Mouse (Mus musculus) B cell, adult 2 months (primary cell): ENCODE measurements around the gene Ilf3.

ENCODE experiments used
- DNase-seq, 2 experiments: peaks; one replicate each; pipeline ENCODE4 v3.0.0; 2022

The Ilf3 gene

GRCm38 (mm10) chr9:21405525-21405924 is 37.9 kb downstream of the Ilf3 start:
- no peak for DNase-seq

- no peak for DNase-seq
Observed at GRCm38 (mm10) chr9:21407951-21408350, 40.3 kb downstream of the Ilf3 start.

GRCm38 (mm10) chr9:21408624-21409023 is 41.0 kb downstream of the Ilf3 start:
- no peak for DNase-seq

GRCm38 (mm10) chr9:21409592-21410317 is 42.1 kb downstream of the Ilf3 start:
- peak; percentile 91 for DNase-seq

GRCm38 (mm10) chr9:21411669-21412550 is 44.2 kb downstream of the Ilf3 start, which contains the start of gene Qtrt1:
Gene Qtrt1 (plus strand): TSS chr9:21411837.
- DNase-seq, result peak; percentile 82 to 85

GRCm38 (mm10) chr9:21417866-21418265 is 50.2 kb downstream of the Ilf3 start:
- DNase-seq, result no peak

GRCm38 (mm10) chr9:21419646-21420045 is 52.0 kb downstream of the Ilf3 start:
- DNase-seq, result no peak

GRCm38 (mm10) chr9:21424631-21425555 is 57.2 kb downstream of the Ilf3 start, which contains the start of gene Dnm2:
Gene Dnm2 (plus strand): TSS chr9:21424908.
- DNase-seq, result peak; percentile 97 to 98

- no peak for DNase-seq
Observed at GRCm38 (mm10) chr9:21425556-21425945, 57.9 kb downstream of the Ilf3 start.

GRCm38 (mm10) chr9:21426013-21426412 is 58.3 kb downstream of the Ilf3 start:
- DNase-seq, result no peak

- DNase-seq, result no peak
Observed at GRCm38 (mm10) chr9:21426525-21426924, 58.9 kb downstream of the Ilf3 start.

- no peak for DNase-seq
Observed at GRCm38 (mm10) chr9:21427773-21428172, 60.1 kb downstream of the Ilf3 start.

GRCm38 (mm10) chr9:21428178-21428577 is 60.5 kb downstream of the Ilf3 start:
- DNase-seq, result no peak

GRCm38 (mm10) chr9:21430724-21431123 is 63.1 kb downstream of the Ilf3 start:
- DNase-seq, result no peak

GRCm38 (mm10) chr9:21432066-21432465 is 64.4 kb downstream of the Ilf3 start:
- DNase-seq, result no peak

GRCm38 (mm10) chr9:21433766-21434165 is 66.1 kb downstream of the Ilf3 start:
- no peak for DNase-seq

GRCm38 (mm10) chr9:21434410-21434809 is 66.7 kb downstream of the Ilf3 start:
- no peak for DNase-seq

- peak; percentile 67 to 71 for DNase-seq
Observed at GRCm38 (mm10) chr9:21435777-21436635, 68.3 kb downstream of the Ilf3 start.

GRCm38 (mm10) chr9:21437577-21437976 is 69.9 kb downstream of the Ilf3 start:
- DNase-seq, result no peak

- DNase-seq, result no peak
Observed at GRCm38 (mm10) chr9:21438219-21438618, 70.5 kb downstream of the Ilf3 start.

- DNase-seq, result no peak
Observed at GRCm38 (mm10) chr9:21439456-21439855, 71.8 kb downstream of the Ilf3 start.

GRCm38 (mm10) chr9:21439914-21440313 is 72.2 kb downstream of the Ilf3 start:
- no peak for DNase-seq
